20 mouse cellular contexts compared by ENCODE assay signal in the genomic region with DNA sequence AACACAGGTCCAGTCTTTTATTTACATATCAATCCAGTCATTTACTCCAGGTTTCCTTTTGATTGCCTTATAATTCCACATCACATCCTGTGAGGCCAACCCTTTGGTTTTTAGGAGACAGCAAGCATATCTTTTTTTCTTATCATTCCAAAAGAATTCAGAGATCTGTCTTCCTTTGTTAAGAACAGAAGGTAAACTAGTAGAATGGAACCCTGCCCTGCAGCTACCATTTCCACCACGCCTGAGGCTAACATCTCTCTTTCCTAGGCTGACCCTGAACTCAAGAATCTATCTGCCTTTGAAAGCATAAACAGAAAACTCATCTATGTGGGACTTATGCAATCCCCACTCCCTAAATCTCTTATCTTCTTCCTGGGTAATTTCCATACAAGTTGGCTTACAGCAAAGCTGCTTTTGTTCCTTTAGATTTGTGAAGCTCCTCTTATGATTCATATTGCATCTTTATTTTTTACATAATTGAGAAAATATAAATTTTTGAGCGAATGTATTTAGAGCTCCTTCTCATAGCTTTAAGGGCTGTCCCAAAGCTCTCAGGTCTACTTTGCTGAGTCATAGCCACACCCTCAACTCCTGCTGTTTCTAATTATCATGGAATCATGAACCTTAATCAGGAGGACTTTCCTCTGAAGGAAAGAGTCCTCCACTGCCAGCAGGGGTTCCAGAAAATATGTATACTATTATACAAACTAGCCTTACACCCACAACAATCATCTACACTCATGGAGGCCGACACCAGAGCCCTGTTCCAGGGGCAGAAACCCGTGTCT.
DNase-seq lines count a peak whose midpoint lies in the region; TF ChIP-seq lines count a peak whose summit lies in the region.
"Had no signal": no experiment of that assay in that cellular context is flagged by ENCODE, and none has a peak within 500 bp of the region (broad histone marks: within the 10 kb centered on the region; RNA-seq: fewer than 3 reads in every experiment).

No protein-coding gene starts in this region.

- no peaks in the 10 kb centered on the region for H3K4me1 ChIP-seq in lung, adult 2 months (ENCODE audit: control insufficient read depth, insufficient read depth, low read length)
- H3K4me1 ChIP-seq: embryonic facial prominence, embryonic 13.5 days; embryonic facial prominence, embryonic 15.5 days; forebrain, embryonic 10.5 days; forebrain, embryonic 12.5 days had no signal

- no peak for TF ChIP-seq POLR2A in lung, adult 2 months (IDR thresholded peaks at IDR 0.05; ENCODE audit: borderline replicate concordance, extremely low read depth, low read depth, low read length)

- no peak for TF ChIP-seq CTCF in left cerebral cortex, adult 2 months (IDR thresholded peaks at IDR 0.05)
- no peak for TF ChIP-seq CTCF in lung, adult 2 months (IDR thresholded peaks at IDR 0.05; ENCODE audit: insufficient read depth, low read length)

- no peak overlapping the region for H3K27ac ChIP-seq in left cerebral cortex, adult 2 months
- H3K27ac ChIP-seq: embryonic facial prominence, embryonic 13.5 days; embryonic facial prominence, embryonic 15.5 days; forebrain, embryonic 10.5 days; forebrain, embryonic 12.5 days had no signal

- H3K4me3 ChIP-seq in left cerebral cortex, adult 2 months = no peak overlapping the region
- H3K4me3 ChIP-seq in lung, adult 2 months (replicated peaks; ENCODE audit: extremely low read depth, low read depth, low read length) = no peak overlapping the region
- H3K4me3 ChIP-seq: embryonic facial prominence, embryonic 13.5 days; embryonic facial prominence, embryonic 15.5 days; erythroblast, embryonic 14.5 days; forebrain, embryonic 10.5 days; forebrain, embryonic 12.5 days had no signal

- peak; percentile 43 for DNase-seq in 3T3-L1 (ENCODE audit: low read depth, low spot score)
- peak; percentile 76 for DNase-seq in ES-CJ7 (ENCODE audit: low read depth, low spot score)
- peak; percentile 91 for DNase-seq in R1 (ENCODE audit: low read depth, low spot score)
- DNase-seq in left cerebral cortex, adult 2 months (ENCODE audit: extremely low spot score in 1 of 2, low spot score in 2 of 2) = no peak
- no peak for DNase-seq in lung, adult 2 months
- no peak for DNase-seq in thymus, postnatal 0 days (ENCODE audit: low spot score)
- DNase-seq: adrenal gland, adult 8-10 months; adrenal gland, postnatal 14 days; adrenal gland, postnatal 36 days; cerebellum, adult 11-12 months; cerebellum, adult 2 months; cerebellum, adult 9-10 months; cerebellum, postnatal 10 days; cerebellum, postnatal 36 days; embryo, embryonic 11 days had no signal

- intact Hi-C loops in left cerebral cortex, adult 2 months (cut with DNase I) = no loop called here

- 63% methylated on average over 4 of the region's 4 CpGs for WGBS in lung, adult 2 months

Comparison
In these comparisons a context has a peak if more than half of its experiments do, and no peak if none do; other contexts are left out.
1. DNase-seq: peak in 3T3-L1 (single experiment), ES-CJ7 (single experiment) and R1 (single experiment); none in left cerebral cortex, adult 2 months (0 of 2), lung, adult 2 months (single experiment) and thymus, postnatal 0 days (single experiment).